Mouse (Mus musculus) stomach, postnatal 0 days (tissue): ENCODE measurements around the gene Agrn. TPM values are rescaled to one million over a fixed set of nuclear protein-coding genes. Genes with fewer than 3 reads are reported as not detected.
A peak's percentile ranks its signal among the peaks of the same experiment; 100 is the strongest.

ENCODE experiments used
- ATAC-seq: fragments of 200-750 bp; cut with Nextera tagmentation; 2 replicates; pipeline ENCODE4 v1.8.0; 2017; ENCODE audit not compliant: low FRiP score, low TSS enrichment
- DNase-seq: peaks from one replicate; pipeline ENCODE4 v3.0.0-alpha.2; 2016; ENCODE audit warnings: low spot score
- H3K27ac ChIP-seq: fragments of 300-500 bp; sonication (generic); replicated peaks from 2 replicates; pipeline ENCODE4 v1.5.1; 2014; ENCODE audit warnings: mild to moderate bottlenecking, control low read depth
- H3K27me3 ChIP-seq: fragments of 300-500 bp; sonication (generic); 2 replicates; pipeline ENCODE4 v1.6.1; 2014; ENCODE audit warnings: low read length; ENCODE audit not compliant: control insufficient read depth, insufficient read depth
- H3K36me3 ChIP-seq: fragments of 300-500 bp; sonication (generic); 2 replicates; pipeline ENCODE4 v1.6.1; 2014; ENCODE audit warnings: low read length, mixed read lengths; ENCODE audit not compliant: control insufficient read depth, insufficient read depth
- H3K4me1 ChIP-seq: fragments of 300-500 bp; sonication (generic); replicated peaks from 2 replicates; pipeline ENCODE4 v1.6.1; 2014; ENCODE audit warnings: antibody characterized with exemption; ENCODE audit not compliant: control insufficient read depth, insufficient read depth
- H3K4me2 ChIP-seq: fragments of 300-500 bp; sonication (generic); replicated peaks from 2 replicates; pipeline ENCODE4 v1.6.1; 2014; ENCODE audit warnings: low read depth, mild to moderate bottlenecking, control low read depth, moderate library complexity
- H3K4me3 ChIP-seq: fragments of 300-500 bp; sonication (generic); 2 replicates; pipeline ENCODE4 v1.5.1; 2014; ENCODE audit warnings: low read depth, low read length, control low read depth
- H3K9ac ChIP-seq: fragments of 300-500 bp; sonication (generic); 2 replicates; pipeline ENCODE4 v1.6.1; 2014; ENCODE audit warnings: mild to moderate bottlenecking, low read length, control low read depth, mixed read lengths
- H3K9me3 ChIP-seq: fragments of 300-500 bp; sonication (generic); 2 replicates; pipeline ENCODE4 v1.6.1; 2016; ENCODE audit warnings: low read length; ENCODE audit not compliant: control insufficient read depth
- CTCF ChIP-seq: IDR thresholded peaks from 2 replicates; pipeline ENCODE4 v1.5.1; 2016; ENCODE audit warnings: antibody characterized with exemption, low read depth, mild to moderate bottlenecking, moderate library complexity
- EP300 ChIP-seq: optimal IDR thresholded peaks from 2 replicates; pipeline ENCODE3; 2016; ENCODE audit warnings: antibody characterized with exemption
- WGBS: fragments of 180-500 bp; shearing (Covaris S2); extraction: QIAGEN DNeasy Blood & Tissue Kit; methylation state at CpG from one replicate; pipeline ENCODE4 v1.1.7; 2014; 5-methylcytosine and 5-hydroxymethylcytosine counted together
- polyA plus RNA-seq: library from polyadenylated mRNA; unstranded; fragments of >200 nt; fragmentation: Nextera tagmentation; extraction: Ambion mirVana; gene quantifications from 2 replicates; pipeline ENCODE4 v1.2.1, GENCODE M21; 2015

Gene Agrn
- polyA plus RNA-seq, 1 experiment from 2014 or later: 17.7 TPM

DNA sequence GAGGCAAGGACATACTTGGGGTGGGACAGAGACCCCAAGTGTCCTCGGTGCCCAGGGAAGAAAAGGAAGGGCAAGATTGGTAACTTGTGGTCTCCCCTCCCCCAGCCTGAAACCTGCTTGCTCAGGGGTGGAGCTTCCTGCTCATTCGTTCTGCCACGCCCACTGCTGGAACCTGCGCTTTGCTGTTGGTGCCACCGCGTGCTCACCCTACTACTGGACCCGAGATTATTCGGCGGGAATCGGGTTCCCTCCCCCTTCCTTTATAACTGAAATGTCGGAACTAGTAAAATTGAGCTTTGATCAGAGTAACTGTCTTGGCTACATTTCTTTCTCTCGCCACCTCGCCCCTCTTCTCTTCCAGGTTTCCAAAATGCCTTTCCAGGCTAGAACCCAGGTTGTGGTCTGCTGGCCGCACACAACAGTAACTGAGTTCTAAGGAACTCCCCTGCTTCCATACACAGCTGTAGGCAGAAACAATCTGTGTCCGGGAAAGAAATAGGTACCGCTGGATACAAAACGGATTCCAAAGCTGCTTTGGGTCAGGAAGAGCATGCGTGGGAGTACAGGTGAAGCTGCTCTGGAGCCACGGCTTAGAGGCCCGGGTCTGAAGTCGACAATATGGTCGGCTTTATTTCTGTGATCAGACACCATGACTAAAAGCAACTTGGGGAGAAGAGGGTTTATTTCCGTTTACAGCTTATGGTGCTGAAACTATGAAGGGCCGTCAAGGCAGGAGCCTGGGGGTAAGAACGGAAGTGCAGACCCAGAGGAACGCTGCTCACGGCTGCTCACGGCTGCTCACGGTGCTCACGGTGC is 60.8 kb downstream of the Agrn start:
- TF ChIP-seq EP300 (no peak), CTCF (no peak)
- Histone ChIP-seq H3K27me3 (no peaks in the 10 kb centered on the region), H3K36me3 (no peaks in the 10 kb centered on the region), H3K4me3 (no peak overlapping the region), H3K27ac (no peak overlapping the region), H3K4me1 (no peaks in the 10 kb centered on the region), H3K9ac (no peak overlapping the region), H3K4me2 (no peak overlapping the region), H3K9me3 (no peaks in the 10 kb centered on the region)
- WGBS: 91% methylated on average over 30 of the region's 30 CpGs
- no peak for DNase-seq
- no peak for ATAC-seq

DNA sequence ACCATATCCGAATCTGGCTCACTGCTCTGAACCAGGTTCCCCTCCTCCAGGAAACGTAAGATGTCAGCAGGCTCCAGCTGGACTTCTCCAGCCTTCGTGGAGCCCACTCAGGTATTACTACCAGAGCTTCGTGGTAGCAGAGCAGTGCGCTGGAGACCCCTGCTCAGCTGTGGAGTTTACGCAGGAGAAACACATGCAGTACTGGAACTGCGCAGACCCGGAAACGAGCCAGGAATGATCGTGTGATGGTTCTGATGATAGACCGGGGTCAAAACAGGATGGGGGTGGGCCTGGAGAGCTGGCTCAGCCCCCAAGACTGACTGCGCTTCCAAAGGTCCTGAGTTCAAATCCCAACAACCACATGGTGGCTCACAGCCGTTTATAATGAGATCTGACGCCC is 61.5 kb downstream of the Agrn start:
- Histone ChIP-seq H3K9me3 (no peaks in the 10 kb centered on the region), H3K36me3 (no peaks in the 10 kb centered on the region), H3K27ac (no peak overlapping the region), H3K4me1 (no peaks in the 10 kb centered on the region), H3K27me3 (no peaks in the 10 kb centered on the region), H3K9ac (no peak overlapping the region), H3K4me3 (no peak overlapping the region), H3K4me2 (no peak overlapping the region)
- no peak for DNase-seq
- 91% methylated on average over 14 of the region's 14 CpGs for WGBS
- no peak for ATAC-seq
- TF ChIP-seq CTCF (no peak), EP300 (no peak)

DNA sequence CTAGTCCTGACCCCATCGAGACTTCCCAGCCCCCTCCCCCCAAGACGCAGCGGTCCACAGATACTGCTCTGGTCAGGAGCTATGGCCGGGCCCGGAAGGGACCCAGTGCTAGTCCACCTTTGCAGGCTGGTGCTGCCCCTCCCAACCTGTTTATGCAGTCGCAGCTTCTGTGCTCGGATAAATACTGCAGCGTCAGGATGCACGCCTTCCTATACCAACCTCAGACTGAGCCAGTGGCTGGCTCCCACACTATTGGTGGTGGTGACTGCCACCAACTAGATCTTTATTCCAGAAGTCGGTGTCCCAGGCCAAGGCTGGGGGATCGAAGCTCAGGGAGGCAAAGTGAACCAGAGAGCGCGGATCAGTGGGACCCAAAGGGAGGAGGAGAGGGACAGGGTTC is 62.2 kb downstream of the Agrn start:
- H3K36me3 ChIP-seq: no peaks in the 10 kb centered on the region
- no peak overlapping the region for H3K4me2 ChIP-seq
- no peaks in the 10 kb centered on the region for H3K27me3 ChIP-seq
- H3K4me1 ChIP-seq: no peaks in the 10 kb centered on the region
- ATAC-seq (no peak), DNase-seq (no peak)
- no peak overlapping the region for H3K4me3 ChIP-seq
- H3K9me3 ChIP-seq: no peaks in the 10 kb centered on the region
- WGBS: 89% methylated on average over 13 of the region's 13 CpGs
- H3K27ac ChIP-seq: no peak overlapping the region
- H3K9ac ChIP-seq: no peak overlapping the region
- TF ChIP-seq EP300 (no peak), CTCF (no peak)

DNA sequence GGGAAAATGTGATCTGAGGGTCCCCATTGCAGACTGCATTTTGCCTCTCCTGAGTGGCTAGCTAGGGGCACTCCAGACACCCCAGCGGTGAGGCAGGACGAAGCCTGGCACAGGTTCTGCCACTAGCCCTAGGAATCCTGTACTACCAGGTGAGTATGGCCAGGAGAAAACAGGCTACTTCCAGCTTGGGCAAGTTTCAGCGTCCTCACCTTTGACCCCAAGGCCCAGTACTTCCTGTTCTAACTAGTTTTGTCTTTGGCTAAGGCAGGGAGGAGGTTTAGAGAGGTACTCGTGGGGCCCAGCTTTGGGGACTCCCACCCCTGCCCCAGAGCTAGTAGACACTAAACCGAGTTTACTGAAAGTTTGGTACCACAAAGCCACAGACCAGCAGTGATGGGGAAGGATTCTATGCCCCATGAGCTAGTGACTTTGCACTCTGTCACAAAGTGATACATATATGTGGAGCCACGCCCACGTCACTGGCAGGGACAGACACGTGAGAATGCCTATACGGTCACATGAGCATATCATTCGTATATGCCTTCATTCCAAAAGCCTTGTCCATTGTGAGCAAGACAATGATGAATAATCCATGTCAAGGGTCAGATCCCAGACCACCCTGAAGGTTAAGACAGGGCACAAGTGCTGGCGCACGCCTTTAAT is 63.2 kb downstream of the Agrn start:
- H3K9ac ChIP-seq: no peak overlapping the region
- peak; percentile 44 for DNase-seq
- no peaks in the 10 kb centered on the region for H3K36me3 ChIP-seq
- H3K4me2 ChIP-seq: no peak overlapping the region
- peak; percentile 72 for ATAC-seq
- no peaks in the 10 kb centered on the region for H3K9me3 ChIP-seq
- no peak overlapping the region for H3K4me3 ChIP-seq
- WGBS: 66% methylated on average over 12 of the region's 12 CpGs
- H3K4me1 ChIP-seq: no peaks in the 10 kb centered on the region
- TF ChIP-seq EP300 (no peak), CTCF (no peak)
- 0 out of 2 replicates have a peak overlapping the region, but pooled peaks have one; percentile 18 for H3K27ac ChIP-seq
- no peaks in the 10 kb centered on the region for H3K27me3 ChIP-seq

DNA sequence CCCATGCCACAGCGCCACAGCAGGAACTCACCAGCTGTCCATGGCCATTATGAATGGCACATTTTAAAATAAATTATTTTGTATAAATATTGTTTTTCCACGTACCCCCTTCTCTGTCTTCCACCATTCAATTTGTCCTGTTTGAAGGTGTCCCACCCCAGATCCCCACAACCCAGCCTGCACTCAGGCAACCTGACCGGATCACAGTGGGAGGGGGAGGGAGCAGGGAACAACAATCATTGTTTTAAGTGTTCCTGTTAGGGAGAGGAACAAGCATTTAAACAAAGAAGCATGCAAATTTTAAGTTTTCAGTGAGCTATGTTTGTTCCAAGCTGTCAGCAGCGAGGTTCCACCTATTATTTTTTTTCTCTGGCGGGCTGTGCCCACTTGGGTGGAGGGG is 64.0 kb downstream of the Agrn start:
- H3K27ac ChIP-seq: 0 out of 2 replicates have a peak overlapping the region, but pooled peaks have one; percentile 18
- TF ChIP-seq EP300 (no peak), CTCF (no peak)
- H3K27me3 ChIP-seq: no peaks in the 10 kb centered on the region
- H3K9me3 ChIP-seq: no peaks in the 10 kb centered on the region
- no peak overlapping the region for H3K4me2 ChIP-seq
- H3K9ac ChIP-seq: no peak overlapping the region
- DNase-seq (no peak), ATAC-seq (no peak)
- no peaks in the 10 kb centered on the region for H3K4me1 ChIP-seq
- H3K4me3 ChIP-seq: no peak overlapping the region
- WGBS: 53% methylated on average over 5 of the region's 5 CpGs
- H3K36me3 ChIP-seq: no peaks in the 10 kb centered on the region

DNA sequence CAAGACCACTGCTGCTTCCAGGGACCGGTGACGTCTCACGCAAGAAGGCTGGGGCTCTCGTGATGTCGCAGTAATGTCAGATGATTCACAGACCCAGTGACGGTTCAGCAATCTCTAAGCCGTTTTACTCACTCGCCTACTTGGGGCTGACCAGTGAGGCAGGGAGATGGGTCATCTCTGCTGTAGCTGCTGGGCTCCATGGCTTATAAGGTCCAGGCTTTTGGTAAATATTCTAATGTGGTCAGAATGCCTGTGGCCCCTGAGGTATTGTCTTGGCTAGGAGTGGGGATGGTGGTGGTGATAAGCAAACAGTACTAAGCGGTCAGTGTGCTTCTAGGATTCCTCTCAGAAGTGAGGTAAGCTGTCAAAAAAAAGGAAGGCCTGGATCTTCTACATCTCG is 66.3 kb downstream of the Agrn start:
- WGBS: 80% methylated on average over 10 of the region's 10 CpGs

More for the DNA sequence above, 66.3 kb downstream of the Agrn start:
- no peaks in the 10 kb centered on the region for H3K36me3 ChIP-seq
- H3K4me2 ChIP-seq: no peak overlapping the region
- TF ChIP-seq EP300: no peak
- no peak for TF ChIP-seq CTCF
- no peak for ATAC-seq
- no peak overlapping the region for H3K9ac ChIP-seq
- H3K4me1 ChIP-seq: no peaks in the 10 kb centered on the region
- H3K9me3 ChIP-seq: no peaks in the 10 kb centered on the region
- peak overlapping the region; percentile 70 for H3K27ac ChIP-seq
- no peak overlapping the region for H3K4me3 ChIP-seq
- no peak for DNase-seq
- no peaks in the 10 kb centered on the region for H3K27me3 ChIP-seq
